In the genomic region with DNA sequence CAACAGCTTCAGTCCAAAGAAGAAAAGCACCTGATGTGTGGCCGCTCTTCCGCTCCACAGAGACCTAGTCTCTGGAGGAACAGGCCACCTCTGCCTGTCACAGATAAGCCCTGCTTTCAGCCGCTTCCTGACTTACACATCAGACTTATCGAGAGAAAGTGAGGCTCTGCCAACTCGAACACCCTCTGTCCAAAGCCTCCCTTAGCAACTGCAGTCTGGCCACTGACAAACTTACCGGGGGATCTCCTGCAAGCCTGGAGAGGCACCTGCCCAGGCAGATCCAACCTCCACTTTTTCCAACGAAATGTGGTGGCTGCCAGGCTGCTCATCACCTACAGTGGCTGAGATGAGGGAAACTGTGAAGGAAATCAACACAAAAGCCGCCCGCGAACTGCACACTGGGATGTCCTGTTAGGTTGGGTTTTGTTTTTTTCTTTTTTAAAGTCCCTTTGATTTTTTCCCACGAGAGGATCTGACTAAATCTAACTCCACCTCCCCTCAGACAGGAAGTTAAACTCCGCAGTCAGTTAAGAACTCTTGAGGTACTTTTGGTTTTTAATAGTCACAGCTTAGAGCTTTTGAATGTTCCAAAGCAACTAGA, we compare ENCODE assay signal across 8 mouse cellular contexts. TPM values are rescaled to one million over a fixed set of nuclear protein-coding genes. Genes with fewer than 3 reads are reported as not detected.
A peak's percentile ranks its signal among the peaks of the same experiment; 100 is the strongest.
DNase-seq lines count a peak whose midpoint lies in the region; ATAC-seq and TF ChIP-seq lines count a peak whose summit lies in the region.

No protein-coding gene starts in this region.

- no peak for ATAC-seq in hindbrain, postnatal 0 days
- ATAC-seq in hindbrain, embryonic 12.5 days (ENCODE audit: low FRiP score), result no peak

- no peak for TF ChIP-seq CTCF in hindbrain, postnatal 0 days (IDR thresholded peaks at IDR 0.05; ENCODE audit: low read depth)
- TF ChIP-seq CTCF in olfactory bulb, adult 2 months (IDR thresholded peaks at IDR 0.05; ENCODE audit: insufficient read depth, low read depth, low read length), result no peak

- no peaks in the 10 kb centered on the region for H3K27me3 ChIP-seq in hindbrain, postnatal 0 days (ENCODE audit: insufficient read depth, low read length)
- H3K27me3 ChIP-seq in hindbrain, embryonic 12.5 days, result no peaks in the 10 kb centered on the region

- H3K4me2 ChIP-seq in hindbrain, postnatal 0 days (ENCODE audit: low read depth, low read length), result no peak overlapping the region
- no peak overlapping the region for H3K4me2 ChIP-seq in hindbrain, embryonic 12.5 days (replicated peaks)

- H3K27ac ChIP-seq in hindbrain, postnatal 0 days, result peak overlapping the region; percentile 58
- H3K27ac ChIP-seq in hindbrain, embryonic 12.5 days, result no peak overlapping the region
- peak overlapping the region; percentile 46; the same call in 1 of the 2 replicates for H3K27ac ChIP-seq in olfactory bulb, adult 2 months (ENCODE audit: insufficient read depth, low read depth, low read length)

- H3K9ac ChIP-seq in hindbrain, postnatal 0 days (replicated peaks; ENCODE audit: low read length), result no peak overlapping the region
- H3K9ac ChIP-seq in hindbrain, embryonic 12.5 days, result no peak overlapping the region

- peaks cover 4% of the 10 kb centered on the region for H3K4me1 ChIP-seq in hindbrain, postnatal 0 days (ENCODE audit: insufficient read depth, low read length)
- no peaks in the 10 kb centered on the region for H3K4me1 ChIP-seq in hindbrain, embryonic 12.5 days
- no peaks in the 10 kb centered on the region for H3K4me1 ChIP-seq in olfactory bulb, adult 2 months (ENCODE audit: control insufficient read depth, insufficient read depth, low read length)

- no peaks in the 10 kb centered on the region for H3K36me3 ChIP-seq in hindbrain, postnatal 0 days (ENCODE audit: insufficient read depth, low read length)
- no peaks in the 10 kb centered on the region for H3K36me3 ChIP-seq in hindbrain, embryonic 12.5 days

- no peaks in the 10 kb centered on the region for H3K9me3 ChIP-seq in hindbrain, postnatal 0 days (ENCODE audit: low read length)
- no peaks in the 10 kb centered on the region for H3K9me3 ChIP-seq in hindbrain, embryonic 12.5 days (replicated peaks)

- no peak for TF ChIP-seq POLR2A in olfactory bulb, adult 2 months (IDR thresholded peaks at IDR 0.05; ENCODE audit: insufficient read depth, low read depth, low read length)

- no peak for DNase-seq in hindbrain, postnatal 0 days (ENCODE audit: low spot score)
- DNase-seq in heart, adult 9 months (ENCODE audit: low spot score in 2 of 2), result peak; percentile 62 to 78
- peak; percentile 57 for DNase-seq in kidney, postnatal 10 days
- DNase-seq in cerebellum, postnatal 10 days, result no peak
- no peak for DNase-seq in frontal cortex, postnatal 10 days (ENCODE audit: low spot score in 2 of 2)
- DNase-seq in layer of hippocampus, adult 9-11 months, result no peak

- no peak overlapping the region for H3K4me3 ChIP-seq in hindbrain, postnatal 0 days (ENCODE audit: low read length)
- H3K4me3 ChIP-seq in hindbrain, embryonic 12.5 days, result no peak overlapping the region
- H3K4me3 ChIP-seq in olfactory bulb, adult 2 months (ENCODE audit: insufficient read depth, low read depth, low read length), result peak overlapping the region; percentile 17; the same call in 1 of the 2 replicates

- WGBS in hindbrain, postnatal 0 days, result 63% methylated on average over 12 of the region's 12 CpGs
- WGBS in hindbrain, embryonic 12.5 days, result 77% methylated on average over 12 of the region's 12 CpGs
- WGBS in olfactory bulb, adult 2 months, result 75% methylated on average over 12 of the region's 12 CpGs

RNA-seq across cellular contexts. Expression of a gene that starts 55.9 kb away (rescaled TPM):
- 24.6 and 25.8 TPM in 2 replicates for total RNA-seq in hindbrain, postnatal 0 days (2014; rRNA removed)
- polyA plus RNA-seq in hindbrain, postnatal 0 days (2015; fragmentation: Nextera tagmentation; extraction: Ambion mirVana), result 25.0 and 27.3 TPM in 2 replicates
- polyA plus RNA-seq in hindbrain, embryonic 12.5 days (2016; fragmentation: Nextera tagmentation; extraction: Ambion mirVana), result 52.0 and 56.0 TPM in 2 replicates
- polyA plus RNA-seq in olfactory bulb, adult 2 months (2012; ENCODE audit: insufficient read depth, insufficient read length, low replicate concordance, missing spikeins), result 52.2 and 80.1 TPM in 2 replicates

Comparison
In these comparisons a context has a peak if more than half of its experiments do, and no peak if none do; other contexts are left out.
1. DNase-seq: peak in heart, adult 9 months (2 of 2) and kidney, postnatal 10 days (single experiment); none in hindbrain, postnatal 0 days (single experiment), cerebellum, postnatal 10 days (0 of 2), frontal cortex, postnatal 10 days (0 of 2) and layer of hippocampus, adult 9-11 months (single experiment).